8 mouse cellular contexts compared by ENCODE assay signal in the genomic region with DNA sequence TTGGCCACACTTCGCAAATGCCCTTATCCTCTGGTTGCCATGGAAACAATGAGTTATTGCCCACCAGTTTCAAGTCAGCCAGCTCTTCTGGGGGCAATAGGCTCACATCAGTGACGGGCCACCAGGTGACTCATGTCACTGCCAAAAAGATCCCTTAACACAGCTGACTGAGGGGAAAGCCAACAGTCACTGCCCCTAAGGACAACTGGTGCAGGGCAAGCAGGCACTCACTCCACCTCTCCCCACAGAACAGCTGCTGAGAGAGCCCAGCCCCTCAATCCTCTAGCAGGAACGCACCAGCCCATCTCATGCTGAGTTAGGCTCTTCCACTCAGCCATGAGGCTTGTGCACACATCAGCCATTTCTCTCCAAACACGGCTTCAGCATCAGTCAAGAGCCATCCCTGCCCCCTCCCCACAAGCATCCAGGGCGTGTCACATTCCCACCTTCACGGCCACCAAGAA.
A peak's percentile ranks its signal among the peaks of the same experiment; 100 is the strongest.
DNase-seq lines count a peak whose midpoint lies in the region; ATAC-seq and TF ChIP-seq lines count a peak whose summit lies in the region.

No protein-coding gene starts in this region.

- no peaks in the 10 kb centered on the region for H3K9me3 ChIP-seq in hindbrain, embryonic 14.5 days (ENCODE audit: control insufficient read depth, low read length)
- no peaks in the 10 kb centered on the region for H3K9me3 ChIP-seq in midbrain, embryonic 13.5 days

- H3K36me3 ChIP-seq in testis, adult 2 months (ENCODE audit: control insufficient read depth, insufficient read depth, low read length) = no peaks in the 10 kb centered on the region
- no peaks in the 10 kb centered on the region for H3K36me3 ChIP-seq in hindbrain, embryonic 14.5 days (replicated peaks; ENCODE audit: control insufficient read depth, insufficient read depth)
- no peaks in the 10 kb centered on the region for H3K36me3 ChIP-seq in midbrain, embryonic 13.5 days

- H3K4me1 ChIP-seq in testis, adult 2 months (ENCODE audit: control insufficient read depth, insufficient read depth, low read length) = peaks cover 5% of the 10 kb centered on the region; the same call in 1 of the 2 replicates
- peaks cover 57% of the 10 kb centered on the region for H3K4me1 ChIP-seq in hindbrain, embryonic 14.5 days (replicated peaks; ENCODE audit: control insufficient read depth, insufficient read depth, low read length)
- H3K4me1 ChIP-seq in midbrain, embryonic 13.5 days (replicated peaks) = peaks cover 53% of the 10 kb centered on the region

- H3K9ac ChIP-seq in hindbrain, embryonic 14.5 days = peak overlapping the region; percentile 93
- peak overlapping the region; percentile 91 for H3K9ac ChIP-seq in midbrain, embryonic 13.5 days (replicated peaks)

- H3K4me3 ChIP-seq in testis, adult 2 months (ENCODE audit: control insufficient read depth, low read depth, low read length) = peak overlapping the region; percentile 73
- H3K4me3 ChIP-seq in hindbrain, embryonic 14.5 days (replicated peaks; ENCODE audit: low read length) = peak overlapping the region; percentile 62
- H3K4me3 ChIP-seq in midbrain, embryonic 13.5 days (replicated peaks) = peak overlapping the region; percentile 71

- H3K4me2 ChIP-seq in hindbrain, embryonic 14.5 days (replicated peaks) = peak overlapping the region; percentile 64
- H3K4me2 ChIP-seq in midbrain, embryonic 13.5 days (replicated peaks) = peak overlapping the region; percentile 90

- no peak for TF ChIP-seq POLR2A in testis, adult 2 months (IDR thresholded peaks at IDR 0.05; ENCODE audit: control insufficient read depth, low read depth, low read length)

- WGBS in hindbrain, embryonic 14.5 days = 4% methylated on average over 6 of the region's 6 CpGs
- 2% methylated on average over 6 of the region's 6 CpGs for WGBS in midbrain, embryonic 13.5 days

- H3K27ac ChIP-seq in testis, adult 2 months (ENCODE audit: control insufficient read depth, insufficient read depth, low read depth, low read length) = no peak overlapping the region
- H3K27ac ChIP-seq in hindbrain, embryonic 14.5 days = peak overlapping the region; percentile 98
- H3K27ac ChIP-seq in midbrain, embryonic 13.5 days = peak overlapping the region; percentile 95

- no peaks in the 10 kb centered on the region for H3K27me3 ChIP-seq in testis, adult 2 months (ENCODE audit: control insufficient read depth, insufficient read depth, low read length)
- no peaks in the 10 kb centered on the region for H3K27me3 ChIP-seq in hindbrain, embryonic 14.5 days (ENCODE audit: control insufficient read depth, insufficient read depth, low read length)
- no peaks in the 10 kb centered on the region for H3K27me3 ChIP-seq in midbrain, embryonic 13.5 days

- peak; percentile 31 for ATAC-seq in hindbrain, embryonic 14.5 days (ENCODE audit: low FRiP score)
- peak; percentile 62 for ATAC-seq in midbrain, embryonic 13.5 days

- TF ChIP-seq CTCF in testis, adult 2 months (IDR thresholded peaks at IDR 0.05; ENCODE audit: control insufficient read depth, insufficient read depth, insufficient replicate concordance, low read depth, low read length) = no peak

- DNase-seq in adrenal gland, postnatal 10 days = peak; percentile 37
- no peak for DNase-seq in adrenal gland, postnatal 14 days
- DNase-seq in testis, postnatal 10 days (ENCODE audit: low spot score) = no peak
- DNase-seq in hindbrain, embryonic 14.5 days (ENCODE audit: low spot score) = no peak
- DNase-seq in urinary bladder, postnatal 36 days (ENCODE audit: low spot score in 2 of 2) = no peak
- no peak for DNase-seq in cerebellum, postnatal 36 days
